Mouse (Mus musculus): ENCODE measurements around the gene Ipcef1.

- no peak for TF ChIP-seq CTCF (conservative IDR thresholded peaks at IDR 0.05; ENCODE audit: low read length)
- no peak for TF ChIP-seq NANOG (IDR thresholded peaks at IDR 0.05; ENCODE audit: borderline replicate concordance, low read length)
- no peak for TF ChIP-seq POU5F1 (IDR thresholded peaks at IDR 0.05; ENCODE audit: borderline replicate concordance, low read length)
These were observed 73.5 kb downstream of the Ipcef1 start for GRCm38 (mm10) chr10:6978733-6979132.

Data from E14TG2a.4 (cell line).